Mouse (Mus musculus) heart, postnatal 36 days (tissue): ENCODE measurements at regions not wholly inside any gene's neighbourhood (a gene's known extent, or its start where the extent isn't known, plus 50 kb on each side); places are given as distances from the start of the nearest gene placed in this dataset.

Experiments
- DNase-seq, 2 experiments: peaks; one replicate each; pipeline ENCODE4 v3.0.0; 2021 to 2022
- intact Hi-C: fragments of 180-260 bp; cut with DNase I; formaldehyde crosslinking; loops from one replicate; pipeline ENCODE4 v1.15.1; 2025

DNA sequence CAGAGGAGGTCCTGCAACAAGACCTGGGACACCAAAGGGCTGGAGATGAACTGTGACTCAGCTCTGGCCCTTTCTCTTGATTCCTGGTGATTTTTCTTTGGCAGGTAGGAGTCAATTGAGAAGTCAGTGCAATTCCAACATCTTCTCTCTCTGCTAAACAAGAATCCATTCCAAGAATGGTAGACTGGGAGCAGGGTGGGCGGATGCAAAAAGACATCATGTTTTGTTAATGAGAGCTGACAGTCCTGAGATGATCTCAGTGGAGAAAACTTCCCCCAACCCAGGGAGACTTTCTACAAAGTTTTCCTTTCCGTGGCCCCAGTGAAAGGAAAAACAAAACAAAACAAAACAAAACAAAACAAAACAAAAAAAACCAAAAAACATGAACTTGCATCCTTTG is 52.2 kb upstream of the Lmcd1 start:
- DNase-seq, result no peak
- intact Hi-C loops, result no loop called here

DNA sequence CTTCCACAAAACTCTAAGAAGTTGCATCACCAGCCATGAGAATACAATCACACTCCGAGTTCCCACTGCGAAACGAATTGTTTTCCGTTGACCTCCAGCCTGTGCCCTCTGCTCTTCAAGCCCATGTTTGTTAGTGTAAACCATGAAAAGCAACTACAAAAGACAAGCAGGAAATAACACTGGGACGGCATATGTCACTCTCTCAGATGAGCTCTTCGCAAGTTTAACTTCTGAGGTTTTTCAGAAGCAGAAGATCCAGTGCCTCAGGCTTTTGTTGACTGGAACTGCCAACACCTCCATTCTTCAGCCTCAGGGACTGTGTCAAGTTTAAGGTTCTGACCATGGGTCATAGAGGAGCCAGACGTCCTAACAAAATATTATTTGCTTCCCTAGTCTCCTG is 50.2 kb upstream of the Lmcd1 start:
- intact Hi-C loops, result no loop called here
- no peak for DNase-seq
